Mouse (Mus musculus): ENCODE results near the gene Plppr1. TPM values are rescaled to one million over a fixed set of nuclear protein-coding genes. Genes with fewer than 3 reads are reported as not detected.

The Plppr1 gene
- polyA plus RNA-seq (2012; fragmentation: generic; extraction: Trizol): not detected

GRCm38 (mm10) chr4:49059021-49059401, at the start of gene Plppr1:
TSS of gene Plppr1 (plus strand) at chr4:49059273.
- no peak within 1 kb of the TSS for H3K4me3 ChIP-seq
- H3ac ChIP-seq (ENCODE audit: control insufficient read depth, insufficient read length): no peak within 1 kb of the TSS
- H3K79me2 ChIP-seq (ENCODE audit: control insufficient read depth, insufficient read depth): no peaks in the 10 kb centered on the region
- TF ChIP-seq TCF3 (IDR thresholded peaks at IDR 0.05; ENCODE audit: insufficient read length, low read depth) (no peak), REST (IDR thresholded peaks at IDR 0.05; ENCODE audit: insufficient read depth, insufficient read length) (no peak), E2F4 (IDR thresholded peaks at IDR 0.05; ENCODE audit: insufficient read depth) (no peak), USF1 (IDR thresholded peaks at IDR 0.05; ENCODE audit: low read depth) (no peak), MAX (IDR thresholded peaks at IDR 0.05; ENCODE audit: low read depth) (no peak), TCF12 (IDR thresholded peaks at IDR 0.05; ENCODE audit: insufficient read depth, poor library complexity, severe bottlenecking) (no peak), MYOD1 (IDR thresholded peaks at IDR 0.05; ENCODE audit: control insufficient read depth in 1 of 3, insufficient read length in 2 of 3, low read depth in 2 of 3) (no peak)
- H3K27me3 ChIP-seq (ENCODE audit: control insufficient read depth, insufficient read depth, insufficient read length): peaks cover 6% of the 10 kb centered on the region
- H3K36me3 ChIP-seq (ENCODE audit: control insufficient read depth, insufficient read depth): no peaks in the 10 kb centered on the region
- H3K4me2 ChIP-seq (ENCODE audit: low read depth): no peak within 1 kb of the TSS

DNA sequence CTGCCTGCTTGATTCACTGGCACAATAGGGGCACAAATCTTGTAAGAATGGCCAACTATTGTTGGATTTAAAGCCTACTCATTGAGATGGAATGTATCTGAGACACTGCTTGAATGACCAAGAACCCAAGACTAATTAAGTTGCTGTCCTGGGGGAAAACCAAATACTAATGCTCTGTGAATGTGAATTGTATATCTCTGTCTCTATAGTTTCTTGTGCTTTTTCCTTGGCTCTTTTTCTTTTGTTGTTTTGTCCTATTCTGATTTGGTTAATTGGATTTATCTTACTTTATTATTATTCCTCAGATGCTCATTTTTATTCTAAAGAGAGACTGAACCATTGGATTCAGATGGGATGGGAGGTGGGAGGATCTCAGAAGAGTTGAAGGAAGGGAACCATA, 42.4 kb upstream of the Plppr1 start:
- no peak overlapping the region for H3ac ChIP-seq (ENCODE audit: control insufficient read depth, insufficient read length)

DNA sequence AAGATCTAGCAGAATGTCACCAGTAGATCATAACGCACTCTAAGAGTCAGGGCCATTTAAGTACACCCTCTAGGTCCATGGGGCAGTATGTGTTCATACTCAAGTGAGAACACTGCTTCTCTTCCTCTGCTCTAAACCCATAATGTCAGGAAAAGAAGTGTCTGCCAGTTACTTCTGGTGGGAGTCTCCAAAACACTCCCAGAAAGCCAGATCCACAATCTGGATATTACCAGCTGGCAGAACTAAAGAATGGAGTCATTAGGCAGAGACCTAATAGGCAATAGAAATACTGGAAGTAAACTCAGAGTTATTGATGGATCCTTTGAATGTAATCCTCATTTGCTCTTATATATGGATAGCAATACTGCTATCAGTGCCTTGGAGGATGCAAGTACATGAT, 35.9 kb upstream of the Plppr1 start:
- TF ChIP-seq MYOG (IDR thresholded peaks at IDR 0.05; ENCODE audit: control insufficient read depth in 1 of 3, insufficient read depth in 1 of 3, insufficient read length in 2 of 3, low read depth in 2 of 3) (no peak), TCF3 (IDR thresholded peaks at IDR 0.05; ENCODE audit: insufficient read length, low read depth) (no peak), MYOD1 (IDR thresholded peaks at IDR 0.05; ENCODE audit: control insufficient read depth in 1 of 3, insufficient read length in 2 of 3, low read depth in 2 of 3) (no peak), REST (IDR thresholded peaks at IDR 0.05; ENCODE audit: insufficient read depth, insufficient read length) (no peak), TCF12 (IDR thresholded peaks at IDR 0.05; ENCODE audit: insufficient read depth, poor library complexity, severe bottlenecking) (no peak), CEBPB (IDR thresholded peaks at IDR 0.05; ENCODE audit: insufficient read depth, poor library complexity, severe bottlenecking) (no peak), USF1 (IDR thresholded peaks at IDR 0.05; ENCODE audit: low read depth) (no peak), SRF (IDR thresholded peaks at IDR 0.05; ENCODE audit: control insufficient read depth, insufficient read length, low read depth) (no peak), POLR2AphosphoS2 (IDR thresholded peaks at IDR 0.05; ENCODE audit: insufficient read length, low read depth) (no peak), MAX (IDR thresholded peaks at IDR 0.05; ENCODE audit: low read depth) (no peak), POLR2A (IDR thresholded peaks at IDR 0.05; ENCODE audit: insufficient read length, low read depth) (no peak), E2F4 (IDR thresholded peaks at IDR 0.05; ENCODE audit: insufficient read depth) (no peak)
- Histone ChIP-seq H3K36me3 (ENCODE audit: control insufficient read depth, insufficient read depth) (no peaks in the 10 kb centered on the region), H3K4me3 (no peak overlapping the region), H3K4me2 (ENCODE audit: low read depth) (no peak overlapping the region), H3ac (ENCODE audit: control insufficient read depth, insufficient read length) (no peak overlapping the region), H3K79me2 (ENCODE audit: control insufficient read depth, insufficient read depth) (no peaks in the 10 kb centered on the region), H3K27me3 (ENCODE audit: control insufficient read depth, insufficient read depth, insufficient read length) (no peaks in the 10 kb centered on the region)

More for the DNA sequence above, 42.4 kb upstream of the Plppr1 start:
- Histone ChIP-seq H3K36me3 (ENCODE audit: control insufficient read depth, insufficient read depth) (no peaks in the 10 kb centered on the region), H3K27me3 (ENCODE audit: control insufficient read depth, insufficient read depth, insufficient read length) (no peaks in the 10 kb centered on the region), H3K4me2 (ENCODE audit: low read depth) (no peak overlapping the region), H3K79me2 (ENCODE audit: control insufficient read depth, insufficient read depth) (no peaks in the 10 kb centered on the region), H3K4me3 (no peak overlapping the region)
- TF ChIP-seq MAX (IDR thresholded peaks at IDR 0.05; ENCODE audit: low read depth) (no peak), USF1 (IDR thresholded peaks at IDR 0.05; ENCODE audit: low read depth) (no peak), TCF3 (IDR thresholded peaks at IDR 0.05; ENCODE audit: insufficient read length, low read depth) (no peak), CEBPB (IDR thresholded peaks at IDR 0.05; ENCODE audit: insufficient read depth, poor library complexity, severe bottlenecking) (no peak), POLR2AphosphoS2 (IDR thresholded peaks at IDR 0.05; ENCODE audit: insufficient read length, low read depth) (no peak), POLR2A (IDR thresholded peaks at IDR 0.05; ENCODE audit: insufficient read length, low read depth) (no peak), TCF12 (IDR thresholded peaks at IDR 0.05; ENCODE audit: insufficient read depth, poor library complexity, severe bottlenecking) (no peak), REST (IDR thresholded peaks at IDR 0.05; ENCODE audit: insufficient read depth, insufficient read length) (no peak), SRF (IDR thresholded peaks at IDR 0.05; ENCODE audit: control insufficient read depth, insufficient read length, low read depth) (no peak), MYOD1 (IDR thresholded peaks at IDR 0.05; ENCODE audit: control insufficient read depth in 1 of 3, insufficient read length in 2 of 3, low read depth in 2 of 3) (no peak), MYOG (IDR thresholded peaks at IDR 0.05; ENCODE audit: control insufficient read depth in 1 of 3, insufficient read depth in 1 of 3, insufficient read length in 2 of 3, low read depth in 2 of 3) (no peak), E2F4 (IDR thresholded peaks at IDR 0.05; ENCODE audit: insufficient read depth) (no peak)

DNA sequence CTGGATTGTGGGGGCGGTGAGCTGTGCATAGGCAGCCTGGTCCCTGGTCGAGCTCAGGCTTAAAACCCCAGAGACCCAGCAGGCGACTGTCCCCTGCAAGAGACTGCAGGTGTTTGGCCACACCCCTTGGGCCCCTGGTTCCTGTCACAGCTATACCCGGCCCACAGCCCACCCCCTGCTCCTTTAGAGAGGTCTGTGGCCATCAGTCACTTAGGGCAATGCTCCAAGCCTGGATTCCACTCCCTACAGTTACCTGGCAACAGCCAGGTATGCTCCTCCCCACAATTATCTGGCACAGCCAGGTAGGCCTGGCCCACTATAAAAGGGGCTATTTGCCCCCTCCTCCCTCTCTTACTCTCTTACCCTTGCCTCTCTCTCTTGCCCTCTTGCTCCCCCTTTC, 20.8 kb upstream of the Plppr1 start:
- no peaks in the 10 kb centered on the region for H3K79me2 ChIP-seq (ENCODE audit: control insufficient read depth, insufficient read depth)
- no peak for TF ChIP-seq USF1 (IDR thresholded peaks at IDR 0.05; ENCODE audit: low read depth)
- H3K4me2 ChIP-seq (ENCODE audit: low read depth): no peak overlapping the region
- H3K4me3 ChIP-seq: no peak overlapping the region
- H3ac ChIP-seq (ENCODE audit: control insufficient read depth, insufficient read length): no peak overlapping the region
- H3K36me3 ChIP-seq (ENCODE audit: control insufficient read depth, insufficient read depth): no peaks in the 10 kb centered on the region
- no peaks in the 10 kb centered on the region for H3K27me3 ChIP-seq (ENCODE audit: control insufficient read depth, insufficient read depth, insufficient read length)

- no peak overlapping the region for H3K4me2 ChIP-seq (ENCODE audit: low read depth)
- no peaks in the 10 kb centered on the region for H3K79me2 ChIP-seq (ENCODE audit: control insufficient read depth, insufficient read depth)
- H3K27me3 ChIP-seq (ENCODE audit: control insufficient read depth, insufficient read depth, insufficient read length): no peaks in the 10 kb centered on the region
- no peak overlapping the region for H3ac ChIP-seq (ENCODE audit: control insufficient read depth, insufficient read length)
- no peak for TF ChIP-seq MYOG (IDR thresholded peaks at IDR 0.05; ENCODE audit: control insufficient read depth in 1 of 3, insufficient read depth in 1 of 3, insufficient read length in 2 of 3, low read depth in 2 of 3)
- no peak for TF ChIP-seq MYOD1 (IDR thresholded peaks at IDR 0.05; ENCODE audit: control insufficient read depth in 1 of 3, insufficient read length in 2 of 3, low read depth in 2 of 3)
- no peak for TF ChIP-seq USF1 (IDR thresholded peaks at IDR 0.05; ENCODE audit: low read depth)
- TF ChIP-seq CEBPB (IDR thresholded peaks at IDR 0.05; ENCODE audit: insufficient read depth, poor library complexity, severe bottlenecking): no peak
- no peak for TF ChIP-seq MAX (IDR thresholded peaks at IDR 0.05; ENCODE audit: low read depth)
- TF ChIP-seq POLR2A (IDR thresholded peaks at IDR 0.05; ENCODE audit: insufficient read length, low read depth): no peak
- no peak for TF ChIP-seq E2F4 (IDR thresholded peaks at IDR 0.05; ENCODE audit: insufficient read depth)
- TF ChIP-seq SRF (IDR thresholded peaks at IDR 0.05; ENCODE audit: control insufficient read depth, insufficient read length, low read depth): no peak
- TF ChIP-seq POLR2AphosphoS2 (IDR thresholded peaks at IDR 0.05; ENCODE audit: insufficient read length, low read depth): no peak
- no peak for TF ChIP-seq REST (IDR thresholded peaks at IDR 0.05; ENCODE audit: insufficient read depth, insufficient read length)
- TF ChIP-seq TCF3 (IDR thresholded peaks at IDR 0.05; ENCODE audit: insufficient read length, low read depth): no peak
- no peak for TF ChIP-seq TCF12 (IDR thresholded peaks at IDR 0.05; ENCODE audit: insufficient read depth, poor library complexity, severe bottlenecking)
- no peaks in the 10 kb centered on the region for H3K36me3 ChIP-seq (ENCODE audit: control insufficient read depth, insufficient read depth)
- H3K4me3 ChIP-seq: no peak overlapping the region
Observed at GRCm38 (mm10) chr4:49039854-49040253, 19.2 kb upstream of the Plppr1 start.
